Mouse (Mus musculus) brain, adult 2 months (tissue): ENCODE measurements around the gene Ttll5.

Source experiments
- DNase-seq: peaks from one replicate; pipeline ENCODE4 v3.0.0; 2011; ENCODE audit warnings: low read depth, low spot score

The Ttll5 gene

DNA sequence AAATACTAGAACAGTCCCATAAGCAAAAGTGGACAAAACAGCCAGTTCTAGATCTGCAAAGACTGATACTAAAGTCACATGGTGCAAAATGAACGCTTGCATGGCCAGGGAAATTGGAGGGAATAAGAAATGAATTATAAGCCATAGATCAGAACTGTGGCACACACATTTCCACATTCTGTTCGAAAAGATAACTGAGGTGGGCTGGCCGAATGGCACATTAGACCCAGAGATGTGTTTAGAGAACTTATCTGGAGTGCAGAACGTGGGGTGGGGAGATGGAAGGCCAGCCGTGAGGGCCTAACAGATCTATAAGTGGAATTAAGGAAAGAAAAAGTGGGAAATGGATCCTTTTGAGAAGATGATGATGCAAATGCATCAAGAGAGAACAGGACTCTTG is 227.0 kb downstream of the Ttll5 start:
- DNase-seq, result no peak

DNA sequence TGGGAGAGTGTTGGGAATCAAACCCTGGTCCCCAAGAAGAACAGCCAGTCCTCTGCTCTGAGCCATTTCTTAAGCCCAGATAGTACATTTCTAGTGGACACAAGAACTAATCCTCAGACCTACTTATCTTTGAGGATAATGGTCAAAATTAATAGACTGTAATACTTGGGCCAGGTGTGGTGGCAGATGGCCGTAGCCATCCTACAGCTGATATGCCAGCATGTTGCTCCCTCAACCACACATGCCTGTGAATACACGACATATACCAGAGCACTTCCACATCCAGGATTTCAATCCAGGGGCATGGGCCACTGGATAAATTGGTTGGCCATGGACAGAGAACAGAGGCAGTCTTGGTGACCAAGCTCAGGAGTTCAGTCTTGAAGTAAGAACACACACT is 230.8 kb downstream of the Ttll5 start:
- peak; percentile 34 for DNase-seq

DNA sequence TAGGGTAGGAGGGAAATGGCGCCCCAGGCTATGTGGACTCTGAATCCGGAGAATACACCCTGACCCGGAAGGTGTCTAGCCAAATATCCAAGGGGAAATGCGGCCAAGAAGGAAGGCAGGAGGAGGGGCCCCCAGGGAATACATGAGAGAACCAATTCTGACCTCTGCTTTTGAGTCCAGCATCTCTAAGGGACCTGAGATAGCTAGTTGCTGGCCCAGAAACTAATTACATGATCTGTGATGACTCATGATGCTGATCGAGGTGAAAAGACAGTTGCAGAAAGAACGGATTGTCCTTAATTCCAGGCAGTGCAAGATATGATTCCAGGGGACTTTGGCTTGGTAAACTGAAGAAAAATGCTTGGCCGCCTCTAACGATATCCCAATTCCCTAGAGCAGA is 232.5 kb downstream of the Ttll5 start:
- peak; percentile 24 for DNase-seq

DNA sequence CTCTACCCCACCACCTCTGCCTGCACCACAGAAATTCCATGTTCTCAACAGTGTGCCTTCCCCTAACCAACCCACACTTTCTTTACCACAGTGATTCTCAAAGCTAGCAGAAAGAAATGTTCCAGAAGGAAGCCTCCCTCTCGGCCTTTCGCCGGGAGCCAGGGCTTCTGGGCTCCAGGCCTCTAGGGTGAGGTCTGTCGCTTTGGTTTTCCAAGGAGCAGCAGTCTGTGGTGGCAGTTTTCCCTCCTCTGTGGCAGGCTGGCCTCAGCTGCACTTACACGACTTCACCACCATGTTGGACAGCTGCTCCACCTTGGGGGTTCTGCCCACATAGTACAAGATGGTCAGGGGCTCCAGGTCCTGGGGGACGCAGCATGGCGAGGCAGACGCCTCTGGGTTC is 233.1 kb downstream of the Ttll5 start:
- no peak for DNase-seq

DNA sequence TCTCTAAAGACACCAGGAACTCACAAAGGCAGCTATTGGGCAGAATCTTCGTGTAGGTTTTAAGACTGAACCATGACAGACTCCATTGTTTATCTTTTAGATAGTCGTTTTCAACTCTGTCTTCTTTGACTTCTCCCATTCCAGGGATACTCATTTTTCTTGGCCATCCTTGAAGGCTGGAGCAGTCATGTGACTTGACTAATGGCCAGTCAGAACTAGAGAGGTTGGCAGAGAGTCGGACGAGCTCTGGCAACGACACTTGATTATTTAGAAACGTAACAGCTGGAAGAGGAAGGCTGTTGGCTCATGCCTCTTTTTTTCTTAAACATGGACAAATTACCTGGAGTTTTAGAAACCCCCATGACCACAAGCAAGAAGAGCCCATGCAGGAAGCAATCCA is 234.9 kb downstream of the Ttll5 start:
- DNase-seq, result no peak

DNA sequence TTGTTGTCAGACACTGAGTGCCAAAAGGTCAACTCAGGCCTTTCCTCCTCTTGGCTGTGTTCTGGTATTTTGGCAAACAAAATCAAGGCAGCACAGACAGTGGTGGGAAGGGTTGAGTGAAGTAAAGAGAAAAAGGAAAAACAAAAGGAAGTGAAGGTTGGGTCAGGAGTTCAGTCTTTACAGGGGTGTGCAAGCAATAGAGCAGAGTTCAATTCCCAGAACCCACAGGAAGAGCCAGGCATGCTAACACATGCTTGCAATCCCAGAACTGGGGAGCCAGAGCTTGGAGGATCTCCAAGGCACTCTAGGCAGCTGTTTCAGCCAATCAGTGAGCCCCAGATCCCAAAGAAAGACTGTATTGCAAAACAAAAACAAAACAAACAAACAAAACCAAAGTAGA is 240.3 kb downstream of the Ttll5 start:
- DNase-seq, result no peak

DNA sequence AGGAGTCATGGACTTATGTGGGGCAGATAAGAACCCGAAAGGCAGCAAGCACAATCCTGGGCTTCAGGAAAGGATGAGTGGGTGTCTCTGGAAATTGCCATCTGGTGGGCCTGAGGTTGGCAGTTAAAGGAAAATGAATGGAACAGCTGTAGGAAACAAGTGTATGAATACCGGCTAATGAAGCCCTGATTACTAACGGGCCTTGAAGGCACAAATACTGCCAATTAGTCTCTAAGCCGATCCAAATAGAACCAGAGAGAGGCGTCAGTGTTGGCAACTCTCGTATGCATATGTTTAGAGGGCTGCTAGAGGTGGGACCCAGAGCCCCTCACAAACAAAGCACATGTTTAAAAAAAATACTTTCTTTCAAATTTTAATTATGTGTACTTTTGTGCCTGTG is 247.0 kb downstream of the Ttll5 start:
- peak; percentile 72 for DNase-seq

DNA sequence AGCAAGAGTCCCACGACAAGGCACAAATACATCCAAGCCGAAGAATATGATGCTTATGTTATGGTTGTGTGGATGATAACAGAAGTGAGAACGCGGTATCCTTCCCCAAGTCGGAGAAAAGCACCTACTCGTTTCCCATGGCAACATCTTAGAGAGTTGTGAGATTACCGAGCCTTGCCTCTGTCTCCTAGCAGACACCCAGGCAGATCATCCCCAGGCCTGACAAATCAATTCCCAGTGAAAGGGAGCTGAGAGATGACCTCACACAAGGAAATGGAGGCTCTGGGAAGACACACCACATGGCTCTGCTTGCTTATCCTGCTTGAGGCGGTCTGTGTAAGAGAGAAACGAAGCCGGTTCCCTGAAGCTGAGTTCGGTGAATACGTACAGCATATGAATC is 250.2 kb downstream of the Ttll5 start:
- peak; percentile 76 for DNase-seq

DNA sequence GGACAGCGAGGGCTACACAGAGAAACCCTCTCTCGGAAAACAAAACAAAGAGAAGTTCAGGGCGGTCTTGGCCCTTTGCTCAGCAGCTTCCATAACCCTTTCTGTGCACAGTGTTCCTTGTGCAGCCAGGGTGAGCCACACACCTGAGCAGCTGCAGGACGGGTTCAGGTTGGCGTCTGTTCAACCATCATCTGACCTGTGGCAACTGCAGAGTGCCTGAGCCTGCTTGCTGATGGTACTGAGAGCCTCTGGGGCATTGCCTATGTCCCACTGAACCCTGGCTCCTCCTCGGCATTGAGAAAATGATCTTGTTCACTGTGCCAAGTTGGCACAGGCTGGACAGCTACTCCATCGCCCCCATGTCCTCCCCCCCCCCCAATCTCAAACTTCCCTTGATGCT is 250.9 kb downstream of the Ttll5 start:
- no peak for DNase-seq

DNA sequence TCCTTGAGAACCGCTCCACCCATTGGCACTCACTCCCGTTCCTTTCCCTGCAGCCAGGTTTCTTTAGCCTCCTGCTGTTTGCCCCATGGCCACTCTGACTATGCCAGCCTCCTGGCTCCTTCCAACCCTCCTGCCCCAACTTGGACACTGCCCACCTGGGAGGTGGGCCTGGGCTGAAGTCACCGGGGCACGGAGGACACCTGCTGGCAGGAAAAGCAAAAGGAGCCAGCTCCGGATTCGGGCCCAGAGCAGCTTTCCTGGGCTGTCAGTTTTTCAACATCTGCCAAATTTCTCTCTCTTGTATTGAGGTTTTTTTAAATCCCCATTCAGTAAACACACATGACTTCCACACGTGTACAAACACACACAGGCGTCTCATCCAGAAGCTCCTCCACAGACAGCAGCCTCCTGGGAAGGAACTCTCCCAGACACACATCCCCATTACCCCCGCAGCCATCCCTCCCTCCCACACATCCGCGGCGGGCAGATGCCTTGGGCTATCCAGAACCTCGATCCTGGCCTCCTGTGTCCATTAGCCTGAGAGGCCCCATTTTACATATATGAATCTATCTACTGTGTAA is 252.0 kb downstream of the Ttll5 start:
- peak; percentile 78 for DNase-seq

DNA sequence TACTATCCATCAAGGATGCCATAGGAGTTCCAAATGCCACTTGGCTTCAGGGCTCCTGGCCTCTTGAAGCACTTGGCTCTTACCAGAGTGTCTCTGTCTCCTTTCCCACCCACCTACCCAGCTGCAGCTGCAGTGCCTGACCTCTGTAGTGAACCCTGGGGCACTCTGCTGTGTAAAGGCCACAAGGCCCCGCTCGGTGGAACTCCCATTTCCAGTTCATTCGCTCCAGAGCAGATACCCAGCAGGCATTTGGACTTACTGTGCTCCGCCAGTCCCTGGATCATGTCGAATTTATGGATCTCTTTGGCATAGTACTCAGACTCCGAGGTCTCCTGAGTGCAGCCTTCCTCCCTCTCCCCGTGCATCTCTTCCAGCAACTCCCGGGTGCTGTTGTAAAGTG is 252.9 kb downstream of the Ttll5 start:
- DNase-seq, result peak; percentile 50

DNA sequence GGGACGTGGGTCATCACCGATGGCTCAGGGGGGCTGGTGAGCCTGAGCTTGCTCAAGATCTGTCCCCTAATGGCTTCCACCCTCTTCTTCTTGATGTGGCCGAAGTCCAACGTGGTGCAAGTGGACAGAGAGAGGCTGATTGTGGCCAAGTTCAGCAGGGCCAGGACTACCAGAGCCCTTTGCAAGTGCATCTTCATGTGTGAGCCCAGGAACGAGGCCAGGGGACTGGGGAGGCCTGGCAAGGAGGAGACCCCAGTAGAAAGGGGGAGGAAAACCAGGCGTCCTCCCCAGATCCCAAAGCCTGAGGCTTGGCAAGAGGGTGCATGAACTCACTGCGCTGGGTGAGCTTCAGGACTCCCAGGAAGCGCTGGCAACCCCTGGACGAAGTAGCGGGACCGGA is 253.3 kb downstream of the Ttll5 start:
- peak; percentile 33 for DNase-seq

DNA sequence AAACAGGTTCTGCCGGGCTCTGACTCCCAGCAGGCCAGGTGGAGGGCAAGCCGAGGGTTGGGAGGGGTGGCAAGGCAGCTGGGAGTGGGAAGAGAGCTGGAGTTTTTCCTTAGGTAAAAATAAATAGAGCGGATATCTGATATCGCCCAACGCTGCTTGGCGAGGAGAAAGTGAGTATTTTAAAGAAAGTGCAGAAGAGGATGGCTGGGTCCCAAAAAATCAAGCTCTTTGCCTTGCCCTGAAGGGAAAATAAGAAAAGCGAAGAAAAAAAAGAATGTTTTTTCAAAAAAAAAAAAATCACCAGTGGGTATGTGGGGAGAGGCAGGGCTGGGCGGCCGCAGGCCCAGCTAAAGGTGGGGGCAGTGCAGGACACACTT is 253.7 kb downstream of the Ttll5 start:
- DNase-seq, result peak; percentile 46

DNA sequence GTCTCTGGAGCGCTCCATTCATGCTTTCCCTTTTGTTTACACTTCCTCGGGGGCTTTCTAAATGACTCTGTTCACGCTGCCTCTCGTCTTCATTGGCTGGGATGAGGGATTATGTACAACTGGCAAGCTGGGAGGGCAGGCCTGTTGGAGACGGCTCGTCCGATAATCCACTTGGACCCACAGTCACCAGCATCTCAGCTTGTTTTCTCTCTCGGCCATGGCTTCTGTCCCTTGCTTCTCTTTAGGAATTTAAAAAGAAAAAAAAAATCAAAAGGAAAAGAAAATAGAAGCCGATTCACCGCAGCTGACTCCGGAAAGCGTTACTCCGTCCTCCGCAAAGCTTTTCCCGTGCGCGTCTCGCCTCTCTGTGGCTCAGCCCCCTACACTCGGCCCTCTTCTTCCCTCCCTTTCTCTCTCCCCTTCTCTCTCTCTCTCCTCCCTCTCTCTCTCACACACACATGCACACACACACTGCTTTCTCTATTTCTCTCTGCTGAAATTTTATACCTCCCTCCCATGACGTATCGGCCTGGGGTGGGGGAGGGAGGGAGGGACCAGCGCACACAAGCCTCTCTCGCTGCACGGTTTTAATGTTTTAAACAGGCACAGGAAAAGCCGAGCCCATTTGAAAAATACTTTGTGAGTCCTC is 254.2 kb downstream of the Ttll5 start, which contains the start of gene Tgfb3:
Gene Tgfb3 (minus strand): TSS at position 489 of the 649 bp plus-strand sequence.
- DNase-seq, result peak; percentile 88

DNA sequence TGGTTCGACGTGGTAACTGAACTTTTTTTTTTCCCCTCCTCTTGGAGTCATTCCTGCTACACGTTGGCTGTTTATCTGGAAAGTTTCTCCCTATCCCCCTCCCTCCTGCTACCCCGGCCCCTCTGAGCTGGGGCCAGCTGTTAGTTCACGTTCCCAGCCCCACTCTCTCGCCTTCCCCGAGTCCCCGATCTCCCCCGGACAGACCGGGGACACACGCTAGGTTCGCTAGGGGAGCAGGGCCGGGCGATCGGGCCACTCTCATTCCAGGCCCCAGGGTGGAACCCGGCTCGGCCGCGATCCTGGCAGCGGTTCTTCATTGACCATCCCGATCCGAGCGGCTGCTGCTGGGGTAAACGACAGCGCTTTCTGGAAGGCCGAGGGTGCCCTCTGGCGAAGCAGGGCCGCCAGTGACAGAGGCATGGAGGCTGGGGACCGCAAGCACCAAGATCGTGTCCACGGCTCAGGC is 254.8 kb downstream of the Ttll5 start:
- peak; percentile 95 for DNase-seq

DNA sequence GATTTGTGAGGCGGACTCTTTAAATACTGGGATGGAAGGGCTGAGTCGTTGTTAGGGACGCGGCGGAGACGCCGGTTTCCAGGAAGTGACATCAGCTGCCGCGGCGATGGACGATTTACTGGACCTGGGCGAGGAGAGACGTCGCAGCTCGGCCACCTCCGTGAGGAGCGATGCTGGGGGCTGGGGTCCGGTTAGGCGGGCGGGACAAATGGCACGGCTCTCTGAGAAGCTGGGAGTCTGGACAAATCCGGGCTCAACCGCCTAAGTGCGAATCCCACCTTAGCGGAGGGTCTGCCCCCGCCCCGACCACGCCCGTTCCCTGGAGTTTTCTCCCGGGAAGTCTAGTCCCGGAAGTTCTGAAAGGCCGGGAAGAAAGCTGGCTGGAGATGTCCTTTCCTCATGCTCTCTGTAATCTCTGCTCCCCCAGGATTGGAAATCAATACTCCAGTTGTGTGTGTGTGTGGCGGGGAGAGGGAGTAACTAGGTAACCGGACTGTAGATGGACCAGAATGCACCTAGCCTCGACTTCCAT is 258.1 kb downstream of the Ttll5 start, which contains the start of gene Ift43:
Gene Ift43 (plus strand): TSS at position 61 of the 532 bp plus-strand sequence.
- DNase-seq, result peak; percentile 94

DNA sequence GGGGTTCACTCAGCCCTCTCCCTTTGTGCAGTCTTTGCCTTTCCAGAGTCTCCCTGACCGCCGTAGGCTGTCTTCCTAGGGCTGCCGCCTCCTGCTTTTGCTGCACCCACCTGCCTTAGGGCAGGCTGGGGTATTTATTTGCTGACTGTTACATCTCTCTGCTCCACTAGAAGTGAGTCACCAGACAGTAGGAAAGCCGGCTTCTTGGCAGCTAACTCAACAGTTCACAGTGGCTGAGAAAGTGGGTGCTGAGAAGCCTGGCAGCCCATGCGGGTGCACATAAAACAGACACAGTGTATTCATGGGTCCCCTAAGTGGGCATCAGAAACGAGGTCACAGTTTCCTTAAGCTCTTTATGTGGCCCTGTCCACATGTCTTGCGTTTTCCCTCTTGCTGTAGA is 261.4 kb downstream of the Ttll5 start:
- peak; percentile 89 for DNase-seq

DNA sequence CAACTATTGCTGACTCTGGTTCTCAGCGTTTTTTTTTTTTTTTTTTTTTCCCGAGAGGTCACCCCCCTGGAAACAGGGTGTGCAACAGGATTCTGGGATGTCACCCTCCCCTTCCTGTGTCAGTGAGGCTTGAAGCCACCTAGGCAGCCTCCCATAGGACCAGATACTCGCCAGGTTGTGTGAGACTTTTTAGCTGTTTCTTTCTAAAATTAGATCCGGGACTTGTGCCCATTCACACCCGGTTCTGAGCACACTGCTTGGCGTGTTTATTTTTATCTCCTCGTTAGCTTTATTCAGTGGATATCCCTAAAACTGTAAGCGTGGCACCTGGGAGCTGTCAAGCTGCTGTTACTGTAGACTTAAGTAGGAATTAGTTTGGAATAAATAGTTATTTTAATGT is 262.1 kb downstream of the Ttll5 start:
- DNase-seq, result peak; percentile 84

DNA sequence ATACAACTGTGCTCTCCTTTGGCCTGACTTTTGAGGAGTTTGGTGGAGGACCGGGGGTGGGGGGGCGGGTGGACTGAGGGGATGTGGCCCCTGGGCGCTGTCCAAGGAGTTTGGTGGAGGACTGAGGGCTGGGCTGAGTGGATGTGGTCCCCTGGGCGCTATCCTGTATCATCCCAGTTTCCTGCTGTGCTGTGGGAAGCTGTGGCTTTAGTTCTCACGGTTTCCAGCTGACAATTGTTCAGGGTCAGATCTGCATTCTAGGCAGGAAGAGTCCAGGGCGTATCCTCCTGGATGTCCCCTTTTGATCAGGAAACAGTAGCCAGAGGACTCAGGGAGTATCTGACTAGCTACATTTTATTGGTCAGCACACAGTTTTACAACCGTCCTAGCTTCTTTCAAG is 263.6 kb downstream of the Ttll5 start:
- no peak for DNase-seq

DNA sequence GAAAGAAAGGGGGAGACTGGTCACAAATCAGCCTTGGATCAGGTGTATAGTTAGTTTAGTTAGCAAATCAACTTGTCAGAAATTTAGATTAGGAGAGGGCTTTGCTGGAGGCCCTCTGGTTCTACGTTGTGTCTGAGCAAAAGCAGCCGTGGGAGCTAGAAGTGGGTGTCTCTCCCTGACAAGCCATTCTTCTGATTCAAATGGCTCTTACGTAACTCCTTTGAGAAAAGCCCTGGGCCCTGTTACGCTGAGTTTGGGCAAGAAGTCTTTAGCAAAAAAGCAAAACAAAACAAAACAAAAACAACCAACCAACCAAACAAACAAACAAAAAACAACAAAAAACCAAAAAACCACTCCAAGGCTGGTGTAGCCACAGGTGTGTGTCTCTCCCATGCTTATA is 266.3 kb downstream of the Ttll5 start:
- DNase-seq, result peak; percentile 72

DNA sequence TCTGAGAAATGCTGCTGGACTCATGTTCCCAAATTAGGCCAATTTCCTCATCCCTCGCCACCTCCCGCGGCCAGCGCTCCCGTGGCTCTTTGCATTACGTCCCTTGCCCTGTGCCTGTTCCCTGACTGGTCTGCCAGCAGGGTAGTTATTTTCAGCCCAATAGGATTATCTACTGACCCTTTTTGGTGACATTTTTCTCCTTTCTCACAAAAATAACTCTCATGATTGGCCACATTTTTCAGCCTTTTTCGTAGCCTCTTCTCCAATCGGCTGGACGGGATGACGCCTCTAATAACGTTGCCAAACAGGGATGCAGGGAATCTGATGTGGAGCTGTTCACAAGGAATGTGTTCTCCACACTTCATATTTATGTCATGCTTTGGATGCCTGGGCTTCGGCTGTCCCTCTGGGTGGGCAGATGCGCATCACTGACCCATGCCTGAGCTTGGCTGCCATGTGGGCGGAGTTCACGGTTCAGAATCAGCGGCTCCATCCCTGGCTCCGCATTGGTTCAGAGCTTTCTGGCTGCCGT is 267.2 kb downstream of the Ttll5 start:
- peak; percentile 75 for DNase-seq

DNA sequence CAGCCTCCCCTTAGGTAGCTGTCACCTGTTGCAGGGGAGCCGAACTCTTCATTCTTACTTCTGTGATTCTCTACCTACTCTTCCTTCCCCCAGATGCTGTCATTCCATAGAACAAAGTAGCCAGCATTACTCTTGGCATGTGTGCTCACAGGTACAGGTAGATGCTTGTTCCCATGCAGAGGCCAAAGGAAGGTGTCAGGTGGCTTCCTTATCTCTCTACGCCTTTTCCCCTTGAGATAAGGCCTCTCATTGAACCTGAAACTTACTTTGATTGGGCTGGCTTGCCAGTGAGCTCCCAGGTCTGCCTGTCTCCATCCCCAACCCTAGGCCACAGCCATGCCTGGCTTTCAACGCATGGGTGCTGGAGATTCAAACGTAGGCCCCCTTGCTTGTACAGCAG is 269.6 kb downstream of the Ttll5 start:
- no peak for DNase-seq

DNA sequence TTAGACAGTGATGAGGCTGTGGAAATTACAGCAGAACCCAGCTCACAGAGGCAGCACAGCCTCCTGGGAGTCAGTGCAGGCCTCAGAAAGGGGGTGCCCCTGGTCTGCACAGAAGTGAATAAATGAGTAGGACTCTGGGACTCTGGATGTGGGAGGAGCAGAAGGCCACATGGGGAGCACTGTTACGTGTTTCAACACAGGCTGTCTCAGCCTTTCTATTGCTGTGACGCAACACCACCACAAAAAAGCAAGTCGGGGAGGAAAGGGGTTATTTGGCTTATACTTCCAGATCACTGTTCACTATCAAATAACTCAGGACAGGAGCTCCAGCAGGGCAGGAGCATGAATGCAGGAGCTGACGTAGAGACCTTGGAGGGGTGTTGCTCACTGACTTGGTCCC is 271.3 kb downstream of the Ttll5 start:
- no peak for DNase-seq
